Mouse (Mus musculus): ENCODE measurements around the gene Ccdc155. TPM values are rescaled to one million over a fixed set of nuclear protein-coding genes. Genes with fewer than 3 reads are reported as not detected.

Gene Ccdc155
- polyA plus RNA-seq, 1 experiment from 2014 or later = 0.73 TPM

DNA sequence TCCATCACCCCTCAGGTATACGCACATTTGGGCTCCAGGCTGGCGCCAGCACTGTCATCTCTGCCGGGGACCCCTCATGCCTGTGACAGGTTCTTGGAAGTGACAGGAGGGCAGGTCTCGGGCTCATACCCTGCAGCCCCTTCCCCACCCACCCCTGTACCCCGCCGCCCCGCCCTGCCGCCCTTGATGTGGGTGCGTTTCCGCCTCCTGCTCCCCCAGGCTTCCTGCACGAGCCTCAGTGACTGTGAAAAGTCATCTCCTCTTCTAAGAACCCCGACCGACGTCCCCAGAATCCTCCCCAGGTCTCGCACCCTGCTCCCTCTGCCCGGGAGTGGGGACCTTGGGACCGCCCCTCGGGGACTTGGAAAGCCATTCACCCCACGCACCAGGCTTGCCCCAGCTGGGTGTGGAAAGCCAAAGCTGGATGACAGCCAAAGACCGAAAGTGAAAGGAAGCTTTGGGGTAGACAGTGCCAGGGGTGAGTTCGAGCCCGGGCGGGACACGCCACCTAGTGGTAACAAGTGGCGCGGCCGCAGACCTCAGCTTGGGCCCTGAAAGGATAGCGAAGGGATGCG lies 68.6 kb downstream of the Ccdc155 start, which contains the start of the genes Gm45713 and Flt3l:
Gene Gm45713, minus strand, starts transcription at position 239 of the 575 bp plus-strand sequence.
Gene Flt3l, minus strand, starts transcription at position 440 of the 575 bp plus-strand sequence.
- WGBS = 3% methylated on average over 29 of the region's 29 CpGs
- H3K36me3 ChIP-seq (ENCODE audit: control insufficient read depth, insufficient read depth, low read length) = no peaks in the 10 kb centered on the region; the same call in 1 of the 2 replicates
- H3K9me3 ChIP-seq (ENCODE audit: control insufficient read depth, low read length) = no peaks in the 10 kb centered on the region
- no peaks in the 10 kb centered on the region for H3K27me3 ChIP-seq (replicated peaks; ENCODE audit: control insufficient read depth, insufficient read depth, low read length)
- no peaks in the 10 kb centered on the region for H3K4me1 ChIP-seq (replicated peaks; ENCODE audit: control insufficient read depth, insufficient read depth, low read length)
- DNase-seq (ENCODE audit: low spot score) (peak; percentile 95), ATAC-seq (replicated peaks; ENCODE audit: low FRiP score, low TSS enrichment, low read depth) (peak; percentile 84)
- no peak within 1 kb of the TSS for H3K27ac ChIP-seq (ENCODE audit: low read depth)
- H3K4me2 ChIP-seq (ENCODE audit: low read length) = peak within 1 kb of the TSS; percentile 68
- H3K4me3 ChIP-seq (ENCODE audit: low read depth, low read length) = peak within 1 kb of the TSS; percentile 57
- H3K9ac ChIP-seq (ENCODE audit: low read length) = peak within 1 kb of the TSS; percentile 52

DNA sequence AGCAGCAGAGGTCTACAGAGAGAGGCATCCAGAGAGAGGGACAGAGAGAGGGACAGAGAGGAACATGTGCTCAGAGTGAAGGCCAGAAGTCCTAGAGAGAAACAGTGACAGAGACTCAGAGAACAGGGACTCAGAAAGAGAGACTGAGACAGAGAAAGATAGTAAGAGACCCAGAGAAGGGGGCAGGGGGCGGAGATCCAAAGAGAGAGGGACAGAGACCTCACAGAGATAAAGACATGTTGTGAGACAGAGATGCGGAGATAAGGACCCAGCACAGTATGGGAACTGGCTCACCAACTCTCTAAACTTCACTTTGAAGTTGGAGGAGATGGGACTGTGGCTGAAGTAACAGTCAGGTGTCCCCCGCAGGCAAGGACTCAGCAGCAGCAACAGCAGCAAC lies 69.3 kb downstream of the Ccdc155 start:
- Histone ChIP-seq H3K4me3 (ENCODE audit: low read depth, low read length) (peak overlapping the region; percentile 57; the same call in 1 of the 2 replicates), H3K36me3 (ENCODE audit: control insufficient read depth, insufficient read depth, low read length) (no peaks in the 10 kb centered on the region), H3K27ac (ENCODE audit: low read depth) (no peak overlapping the region), H3K9me3 (ENCODE audit: control insufficient read depth, low read length) (no peaks in the 10 kb centered on the region), H3K27me3 (replicated peaks; ENCODE audit: control insufficient read depth, insufficient read depth, low read length) (no peaks in the 10 kb centered on the region), H3K4me2 (ENCODE audit: low read length) (peak overlapping the region; percentile 68), H3K4me1 (replicated peaks; ENCODE audit: control insufficient read depth, insufficient read depth, low read length) (no peaks in the 10 kb centered on the region), H3K9ac (ENCODE audit: low read length) (peak overlapping the region; percentile 52)
- DNase-seq (ENCODE audit: low spot score) (no peak), ATAC-seq (replicated peaks; ENCODE audit: low FRiP score, low TSS enrichment, low read depth) (no peak)
- 73% methylated on average over 3 of the region's 3 CpGs for WGBS

DNA sequence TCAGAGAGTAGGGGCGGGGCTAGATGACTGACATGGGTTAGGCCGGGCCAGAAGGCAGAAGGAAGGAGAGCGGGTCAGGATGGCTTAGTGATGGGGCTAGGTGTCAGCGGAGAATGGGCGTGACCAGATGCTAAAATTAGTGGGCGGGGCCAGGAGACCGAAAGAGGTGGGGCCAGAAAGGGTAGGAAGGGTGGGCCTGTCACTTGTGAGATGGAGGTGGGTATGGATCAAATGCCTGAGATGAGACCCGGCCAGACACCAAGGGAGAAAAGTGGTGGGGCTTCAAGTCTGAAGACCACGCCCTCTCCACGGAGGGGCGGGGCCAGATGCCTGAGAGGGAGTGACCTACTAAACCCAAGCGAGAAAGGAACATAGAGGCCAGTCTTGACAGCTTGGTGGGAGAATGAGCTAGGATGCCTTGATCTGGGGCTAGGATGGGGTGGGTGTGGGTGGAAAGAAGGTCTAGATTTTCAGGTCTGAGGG lies 70.1 kb downstream of the Ccdc155 start:
- no peak for DNase-seq (ENCODE audit: low spot score)
- ATAC-seq (replicated peaks; ENCODE audit: low FRiP score, low TSS enrichment, low read depth) = peak; percentile 24; the same call in 1 of the 2 replicates

More for the DNA sequence above, 70.1 kb downstream of the Ccdc155 start:
- peaks cover 5% of the 10 kb centered on the region for H3K4me1 ChIP-seq (replicated peaks; ENCODE audit: control insufficient read depth, insufficient read depth, low read length)
- no peaks in the 10 kb centered on the region for H3K36me3 ChIP-seq (ENCODE audit: control insufficient read depth, insufficient read depth, low read length)
- no peaks in the 10 kb centered on the region for H3K9me3 ChIP-seq (ENCODE audit: control insufficient read depth, low read length)
- H3K4me2 ChIP-seq (ENCODE audit: low read length) = no peak overlapping the region
- H3K27ac ChIP-seq (ENCODE audit: low read depth) = no peak overlapping the region
- no peaks in the 10 kb centered on the region for H3K27me3 ChIP-seq (replicated peaks; ENCODE audit: control insufficient read depth, insufficient read depth, low read length)
- WGBS = 14% methylated on average over 12 of the region's 12 CpGs
- H3K4me3 ChIP-seq (ENCODE audit: low read depth, low read length) = no peak overlapping the region
- no peak overlapping the region for H3K9ac ChIP-seq (ENCODE audit: low read length)

Small RNAs within 50 kb of the gene (microRNA-seq; reads per million reads assigned to microRNA genes)
- gene Mir7055 = not detected

Other genes starting within 250 kb of the Ccdc155 start
- 21.9 and 24.7 TPM in 2 replicates for gene Cpt1c, start 230.0 kb downstream of the Ccdc155 start, polyA plus RNA-seq (2014; fragmentation: Nextera tagmentation; extraction: Ambion mirVana)
- 208 and 211 TPM in 2 replicates for gene Prmt1, start 218.3 kb downstream of the Ccdc155 start, polyA plus RNA-seq (2014; fragmentation: Nextera tagmentation; extraction: Ambion mirVana)
- gene Irf3, start 207.2 kb downstream of the Ccdc155 start, polyA plus RNA-seq (2014; fragmentation: Nextera tagmentation; extraction: Ambion mirVana) = 84.3 and 91.7 TPM in 2 replicates
- 54.3 and 55.2 TPM in 2 replicates for gene Bcl2l12, start 206.2 kb downstream of the Ccdc155 start, polyA plus RNA-seq (2014; fragmentation: Nextera tagmentation; extraction: Ambion mirVana)
- gene Scaf1, start 188.5 kb downstream of the Ccdc155 start, polyA plus RNA-seq (2014; fragmentation: Nextera tagmentation; extraction: Ambion mirVana) = 45.3 and 49.4 TPM in 2 replicates
- 69.1 and 70.2 TPM in 2 replicates for gene Rras, start 186.9 kb downstream of the Ccdc155 start, polyA plus RNA-seq (2014; fragmentation: Nextera tagmentation; extraction: Ambion mirVana)
- gene Prr12, start 152.0 kb downstream of the Ccdc155 start, polyA plus RNA-seq (2014; fragmentation: Nextera tagmentation; extraction: Ambion mirVana) = 14.0 and 15.0 TPM in 2 replicates
- 57.2 and 63.0 TPM in 2 replicates for gene Nosip, start 142.5 kb downstream of the Ccdc155 start, polyA plus RNA-seq (2014; fragmentation: Nextera tagmentation; extraction: Ambion mirVana)
- 21.8 and 24.0 TPM in 2 replicates for gene Prrg2, start 142.2 kb downstream of the Ccdc155 start, polyA plus RNA-seq (2014; fragmentation: Nextera tagmentation; extraction: Ambion mirVana)
- 313 and 323 TPM in 2 replicates for gene Rcn3, start 112.7 kb downstream of the Ccdc155 start, polyA plus RNA-seq (2014; fragmentation: Nextera tagmentation; extraction: Ambion mirVana)
- 64.1 and 65.1 TPM in 2 replicates for gene Fcgrt, start 101.0 kb downstream of the Ccdc155 start, polyA plus RNA-seq (2014; fragmentation: Nextera tagmentation; extraction: Ambion mirVana)
- gene Rps11, start 80.5 kb downstream of the Ccdc155 start, polyA plus RNA-seq (2014; fragmentation: Nextera tagmentation; extraction: Ambion mirVana) = 1,923 and 1,961 TPM in 2 replicates
- gene Rpl13a, start 76.1 kb downstream of the Ccdc155 start, polyA plus RNA-seq (2014; fragmentation: Nextera tagmentation; extraction: Ambion mirVana) = 1,687 and 1,710 TPM in 2 replicates
- gene Gm45713, start 68.7 kb downstream of the Ccdc155 start, polyA plus RNA-seq (2014; fragmentation: Nextera tagmentation; extraction: Ambion mirVana) = 0.72 and 0.81 TPM in 2 replicates
- 1.3 and 2.1 TPM in 2 replicates for gene Flt3l, start 68.5 kb downstream of the Ccdc155 start, polyA plus RNA-seq (2014; fragmentation: Nextera tagmentation; extraction: Ambion mirVana)
- gene Pih1d1, start 50.6 kb downstream of the Ccdc155 start, polyA plus RNA-seq (2014; fragmentation: Nextera tagmentation; extraction: Ambion mirVana) = 108 and 113 TPM in 2 replicates
- gene Aldh16a1, start 50.3 kb downstream of the Ccdc155 start, polyA plus RNA-seq (2014; fragmentation: Nextera tagmentation; extraction: Ambion mirVana) = 50.9 and 66.6 TPM in 2 replicates
- gene Slc17a7, start 40.9 kb downstream of the Ccdc155 start, polyA plus RNA-seq (2014; fragmentation: Nextera tagmentation; extraction: Ambion mirVana) = 0.07 TPM in 1 of 2 replicates, not detected in the other
- not detected in 2 replicates for gene Gfy, start 25.3 kb downstream of the Ccdc155 start, polyA plus RNA-seq (2014; fragmentation: Nextera tagmentation; extraction: Ambion mirVana)
- not detected in 2 replicates for gene Pth2, start 23.9 kb downstream of the Ccdc155 start, polyA plus RNA-seq (2014; fragmentation: Nextera tagmentation; extraction: Ambion mirVana)
- gene Dkkl1, start 7.3 kb upstream of the Ccdc155 start, polyA plus RNA-seq (2014; fragmentation: Nextera tagmentation; extraction: Ambion mirVana) = 0.80 and 1.0 TPM in 2 replicates
- 129 and 139 TPM in 2 replicates for gene Tead2, start 10.9 kb upstream of the Ccdc155 start, polyA plus RNA-seq (2014; fragmentation: Nextera tagmentation; extraction: Ambion mirVana)
- 2.6 and 3.0 TPM in 2 replicates for gene Cd37, start 34.2 kb upstream of the Ccdc155 start, polyA plus RNA-seq (2014; fragmentation: Nextera tagmentation; extraction: Ambion mirVana)
- 0.24 TPM in 1 of 2 replicates, not detected in the other for gene Slc6a16, start 36.2 kb upstream of the Ccdc155 start, polyA plus RNA-seq (2014; fragmentation: Nextera tagmentation; extraction: Ambion mirVana)
- gene Slc6a21, start 72.6 kb upstream of the Ccdc155 start, polyA plus RNA-seq (2014; fragmentation: Nextera tagmentation; extraction: Ambion mirVana) = not detected in 2 replicates
- 18.7 and 21.3 TPM in 2 replicates for gene Trpm4, start 128.9 kb upstream of the Ccdc155 start, polyA plus RNA-seq (2014; fragmentation: Nextera tagmentation; extraction: Ambion mirVana)
- gene Hrc, start 130.4 kb upstream of the Ccdc155 start, polyA plus RNA-seq (2014; fragmentation: Nextera tagmentation; extraction: Ambion mirVana) = 0.58 and 0.63 TPM in 2 replicates
- 5.5 and 5.8 TPM in 2 replicates for gene Ppfia3, start 162.1 kb upstream of the Ccdc155 start, polyA plus RNA-seq (2014; fragmentation: Nextera tagmentation; extraction: Ambion mirVana)
- gene Lin7b, start 165.7 kb upstream of the Ccdc155 start, polyA plus RNA-seq (2014; fragmentation: Nextera tagmentation; extraction: Ambion mirVana) = 3.0 and 3.2 TPM in 2 replicates
- 77.1 and 86.0 TPM in 2 replicates for gene Snrnp70, start 190.8 kb upstream of the Ccdc155 start, polyA plus RNA-seq (2014; fragmentation: Nextera tagmentation; extraction: Ambion mirVana)
- 0.11 TPM in 1 of 2 replicates, not detected in the other for gene Kcna7, start 200.8 kb upstream of the Ccdc155 start, polyA plus RNA-seq (2014; fragmentation: Nextera tagmentation; extraction: Ambion mirVana)
- 2.3 and 3.9 TPM in 2 replicates for gene Ntf5, start 208.8 kb upstream of the Ccdc155 start, polyA plus RNA-seq (2014; fragmentation: Nextera tagmentation; extraction: Ambion mirVana)
- gene Lhb, start 215.9 kb upstream of the Ccdc155 start, polyA plus RNA-seq (2014; fragmentation: Nextera tagmentation; extraction: Ambion mirVana) = 0.38 and 0.47 TPM in 2 replicates
- gene Gys1, start 230.0 kb upstream of the Ccdc155 start, polyA plus RNA-seq (2014; fragmentation: Nextera tagmentation; extraction: Ambion mirVana) = 36.0 and 36.2 TPM in 2 replicates
- gene Ruvbl2, start 233.2 kb upstream of the Ccdc155 start, polyA plus RNA-seq (2014; fragmentation: Nextera tagmentation; extraction: Ambion mirVana) = 164 and 174 TPM in 2 replicates